Mouse (Mus musculus): ENCODE results near the gene Ppp1r1b. TPM values are rescaled to one million over a fixed set of nuclear protein-coding genes. Genes with fewer than 3 reads are reported as not detected.

Ppp1r1b gene
- total and polyA plus RNA-seq, 3 experiments: 0.08 TPM; not detected in 2

GRCm38 (mm10) chr11:98326741-98327135 lies 21.5 kb upstream of the Ppp1r1b start:
- in situ Hi-C loops (cut with MboI; ENCODE audit: low pct_ligation_motif_present, low pct_unique_long_range_greater_than_20kb, low sequenced_read_pairs): loop anchor here (25.0 kb wide), 1 partner anchor 311 kb away; the partner anchor contains the start of genes Gm12355, Gsdma2 and Gsdma3
- Histone ChIP-seq H3K9ac (ENCODE audit: insufficient read depth, low read depth) (no peak overlapping the region), H3K4me2 (ENCODE audit: insufficient read depth, low read depth, poor library complexity, severe bottlenecking) (no peak overlapping the region), H3K36me3 (replicated peaks in 1 of 2; ENCODE audit: control insufficient read depth in 1 of 2, insufficient read depth in 1 of 2, low read length in 1 of 2) (no peaks in the 10 kb centered on the region), H3K27ac (ENCODE audit: insufficient read depth, low read depth) (no peak overlapping the region), H3K4me1 (ENCODE audit: control insufficient read depth in 1 of 2, insufficient read depth in 2 of 2) (peaks cover 0 to 3% of the 10 kb centered on the region in 2 experiments; a peak in 1 of 4 replicates), H3K79me2 (replicated peaks; ENCODE audit: control insufficient read depth, extremely low read depth, insufficient read depth, poor library complexity, severe bottlenecking) (no peaks in the 10 kb centered on the region), H3K27me3 (replicated peaks) (peaks cover 80% of the 10 kb centered on the region), H3K4me3 (replicated peaks in 1 of 3; ENCODE audit: low read depth in 2 of 3, low read length in 2 of 3, poor library complexity in 1 of 3) (no peak overlapping the region), H3K9me3 (replicated peaks; ENCODE audit: low read length) (peaks cover 24% of the 10 kb centered on the region)
- TF ChIP-seq MAZ (IDR thresholded peaks at IDR 0.05; ENCODE audit: low read depth, low read length) (no peak), IRF4 (IDR thresholded peaks at IDR 0.05; ENCODE audit: low read depth, low read length) (no peak), ZMIZ1 (IDR thresholded peaks at IDR 0.05; ENCODE audit: low read depth, low read length) (no peak), ZC3H11A (IDR thresholded peaks at IDR 0.05; ENCODE audit: low read depth, low read length) (no peak), ZNF384 (IDR thresholded peaks at IDR 0.05; ENCODE audit: low read depth, low read length) (no peak), NRF1 (IDR thresholded peaks at IDR 0.05; ENCODE audit: low read depth, low read length) (no peak), POLR2A (IDR thresholded peaks at IDR 0.05; ENCODE audit: low read depth, low read length) (no peak), PAX5 (IDR thresholded peaks at IDR 0.05; ENCODE audit: low read length) (no peak), POLR2AphosphoS2 (IDR thresholded peaks at IDR 0.05; ENCODE audit: low read depth, low read length) (no peak), BHLHE40 (IDR thresholded peaks at IDR 0.05; ENCODE audit: low read depth, low read length) (no peak), MXI1 (IDR thresholded peaks at IDR 0.05; ENCODE audit: low read depth, low read length) (no peak)
- dilution Hi-C loops (cut with MboI; ENCODE audit: extremely low pct_ligation_motif_present, extremely low pct_unique_long_range_greater_than_20kb, low sequenced_read_pairs): no loop called here
- no peak for DNase-seq (ENCODE audit: extremely low read depth)

GRCm38 (mm10) chr11:98327136-98328030 lies 20.8 kb upstream of the Ppp1r1b start:
- in situ Hi-C loops (cut with MboI; ENCODE audit: low pct_ligation_motif_present, low pct_unique_long_range_greater_than_20kb, low sequenced_read_pairs): loop anchor here (25.0 kb wide), 1 partner anchor 310 kb away; the partner anchor contains the start of genes Gm12355, Gsdma2 and Gsdma3
- DNase-seq (ENCODE audit: extremely low read depth): no peak
- Histone ChIP-seq H3K79me2 (replicated peaks; ENCODE audit: control insufficient read depth, extremely low read depth, insufficient read depth, poor library complexity, severe bottlenecking) (no peaks in the 10 kb centered on the region), H3K27me3 (replicated peaks) (peaks cover 80% of the 10 kb centered on the region), H3K9ac (ENCODE audit: insufficient read depth, low read depth) (no peak overlapping the region), H3K4me1 (ENCODE audit: control insufficient read depth in 1 of 2, insufficient read depth in 2 of 2) (peaks cover 0 to 3% of the 10 kb centered on the region in 2 experiments; a peak in 1 of 4 replicates), H3K4me3 (replicated peaks in 1 of 3; ENCODE audit: low read depth in 2 of 3, low read length in 2 of 3, poor library complexity in 1 of 3) (no peak overlapping the region), H3K4me2 (ENCODE audit: insufficient read depth, low read depth, poor library complexity, severe bottlenecking) (no peak overlapping the region), H3K36me3 (replicated peaks in 1 of 2; ENCODE audit: control insufficient read depth in 1 of 2, insufficient read depth in 1 of 2, low read length in 1 of 2) (no peaks in the 10 kb centered on the region), H3K9me3 (replicated peaks; ENCODE audit: low read length) (peaks cover 25% of the 10 kb centered on the region), H3K27ac (ENCODE audit: insufficient read depth, low read depth) (no peak overlapping the region)
- dilution Hi-C loops (cut with MboI; ENCODE audit: extremely low pct_ligation_motif_present, extremely low pct_unique_long_range_greater_than_20kb, low sequenced_read_pairs): no loop called here
- no peak for TF ChIP-seq KAT2A (IDR thresholded peaks at IDR 0.05; ENCODE audit: insufficient replicate concordance, low read length)
- no peak for TF ChIP-seq NRF1 (IDR thresholded peaks at IDR 0.05; ENCODE audit: low read depth, low read length)
- TF ChIP-seq ELF1 (IDR thresholded peaks at IDR 0.05; ENCODE audit: low read depth, low read length): no peak
- no peak for TF ChIP-seq JUND (conservative IDR thresholded peaks at IDR 0.05; ENCODE audit: low read depth, low read length)
- no peak for TF ChIP-seq SIN3A (IDR thresholded peaks at IDR 0.05; ENCODE audit: low read length)
- no peak for TF ChIP-seq TBP (conservative IDR thresholded peaks at IDR 0.05; ENCODE audit: low read depth, low read length)
- TF ChIP-seq E2F4 (IDR thresholded peaks at IDR 0.05; ENCODE audit: insufficient replicate concordance, low read depth, low read length): no peak
- no peak for TF ChIP-seq MEF2A (IDR thresholded peaks at IDR 0.05; ENCODE audit: borderline replicate concordance, low read depth, low read length)
- TF ChIP-seq SMC3 (IDR thresholded peaks at IDR 0.05; ENCODE audit: low read depth, low read length): no peak
- TF ChIP-seq MAZ (IDR thresholded peaks at IDR 0.05; ENCODE audit: low read depth, low read length): no peak
- TF ChIP-seq JUN (IDR thresholded peaks at IDR 0.05; ENCODE audit: insufficient read depth, low read depth, low read length): no peak
- TF ChIP-seq MAFK (IDR thresholded peaks at IDR 0.05; ENCODE audit: insufficient replicate concordance, low read length): no peak
- no peak for TF ChIP-seq MYC (IDR thresholded peaks at IDR 0.05; ENCODE audit: low read depth, low read length)
- TF ChIP-seq EP300 (IDR thresholded peaks at IDR 0.05; ENCODE audit: low read length): no peak
- TF ChIP-seq CTCF (conservative IDR thresholded peaks at IDR 0.05 in 1 of 2, IDR thresholded peaks at IDR 0.05 in 1 of 2; ENCODE audit: low read depth in 2 of 2, low read length in 2 of 2): no peak
- TF ChIP-seq ZNF384 (IDR thresholded peaks at IDR 0.05; ENCODE audit: low read depth, low read length): no peak
- TF ChIP-seq ETS1 (conservative IDR thresholded peaks at IDR 0.05; ENCODE audit: low read depth, low read length): no peak
- no peak for TF ChIP-seq GABPA (IDR thresholded peaks at IDR 0.05; ENCODE audit: insufficient replicate concordance, low read depth, low read length)
- no peak for TF ChIP-seq UBTF (IDR thresholded peaks at IDR 0.05; ENCODE audit: low read depth, low read length)
- no peak for TF ChIP-seq POLR2AphosphoS2 (IDR thresholded peaks at IDR 0.05; ENCODE audit: low read depth, low read length)

Data from CH12.LX (cell line).